Mouse (Mus musculus) MEL (cell line): Measurements from ENCODE around the gene Pde3a. TPM values are rescaled to one million over a fixed set of nuclear protein-coding genes. Genes with fewer than 3 reads are reported as not detected.

Experiments used
- DNase-seq: peaks from one replicate; pipeline ENCODE4 v3.0.0; 2011; ENCODE audit warnings: low read depth, low spot score
- H3K27ac ChIP-seq: 2 replicates; pipeline ENCODE4 v1.5.1; 2012; ENCODE audit warnings: low read depth, mild to moderate bottlenecking, control low read depth, low read length, moderate library complexity; ENCODE audit not compliant: control insufficient read depth
- H3K27me3 ChIP-seq, 2 experiments: fragments of 150-350 bp in 1 of 2; sonication (generic) in 1 of 2; 2 replicates each; pipeline ENCODE4 v1.6.1; 2012; ENCODE audit warnings: low read length in 2 of 2, mild to moderate bottlenecking in 2 of 2, improper control_type of control experiment in 1 of 2, moderate library complexity in 1 of 2; ENCODE audit not compliant: insufficient read depth in 2 of 2, control insufficient read depth in 1 of 2
- H3K36me3 ChIP-seq, 2 experiments: 2 replicates each; pipeline ENCODE4 v1.6.1; 2012 to 2014; ENCODE audit warnings: low read length in 2 of 2, improper control_type of control experiment in 1 of 2, inconsistent platforms in 1 of 2, mild to moderate bottlenecking in 1 of 2; ENCODE audit not compliant: insufficient read depth in 2 of 2, control insufficient read depth in 1 of 2
- H3K4me1 ChIP-seq, 2 experiments: fragments of 150-350 bp in 1 of 2; sonication (generic) in 1 of 2; 2 replicates each; pipeline ENCODE4 v1.6.1; 2012; ENCODE audit warnings: low read length in 2 of 2, improper control_type of control experiment in 1 of 2, mild to moderate bottlenecking in 1 of 2; ENCODE audit not compliant: insufficient read depth in 2 of 2, control insufficient read depth in 1 of 2
- H3K4me3 ChIP-seq, 2 experiments: fragments of 150-350 bp in 1 of 2; sonication (generic) in 1 of 2; 2 replicates each; pipeline ENCODE4 v1.5.1; 2012; ENCODE audit warnings: low read depth in 2 of 2, low read length in 2 of 2, mild to moderate bottlenecking in 2 of 2, moderate library complexity in 2 of 2, control low read depth in 1 of 2, improper control_type of control experiment in 1 of 2; ENCODE audit not compliant: control insufficient read depth in 1 of 2, insufficient read depth in 1 of 2
- H3K79me2 ChIP-seq: 2 replicates; pipeline ENCODE4 v1.6.1; 2012; ENCODE audit warnings: mild to moderate bottlenecking, low read length, moderate library complexity; ENCODE audit not compliant: control insufficient read depth, poor library complexity, insufficient read depth
- H3K9ac ChIP-seq: 2 replicates; pipeline ENCODE4 v1.6.1; 2012; ENCODE audit warnings: low read depth, mild to moderate bottlenecking, control low read depth, low read length, moderate library complexity; ENCODE audit not compliant: control insufficient read depth, poor library complexity, severe bottlenecking
- H3K9me3 ChIP-seq: fragments of 150-350 bp; sonication (generic); replicated peaks from 2 replicates; pipeline ENCODE4 v1.6.1; 2012; ENCODE audit warnings: mild to moderate bottlenecking, low read length, improper control_type of control experiment, moderate library complexity; ENCODE audit not compliant: insufficient read depth
- CHD1 ChIP-seq: IDR thresholded peaks from 2 replicates; pipeline ENCODE4 v1.6.1; 2012; ENCODE audit warnings: low read depth, mild to moderate bottlenecking, inconsistent platforms, low read length, improper control_type of control experiment
- CHD2 ChIP-seq: IDR thresholded peaks from 2 replicates; pipeline ENCODE4 v1.6.1; 2011; ENCODE audit warnings: low read length, improper control_type of control experiment
- CTCF ChIP-seq, 3 experiments: IDR thresholded peaks in 2 of 3; conservative IDR thresholded peaks in 1 of 3; 2 replicates each; pipeline ENCODE4 v1.5.1; 2011 to 2012; ENCODE audit warnings: low read length in 3 of 3, low read depth in 2 of 3, mild to moderate bottlenecking in 2 of 3, improper control_type of control experiment in 1 of 3, inconsistent platforms in 1 of 3, mixed read lengths in 1 of 3, moderate library complexity in 1 of 3; ENCODE audit not compliant: control insufficient read depth in 1 of 3, insufficient read depth in 1 of 3, poor library complexity in 1 of 3, severe bottlenecking in 1 of 3
- E2F4 ChIP-seq: IDR thresholded peaks from 2 replicates; pipeline ENCODE4 v1.6.1; 2011; ENCODE audit warnings: low read depth, low read length, improper control_type of control experiment, borderline replicate concordance
- GABPA ChIP-seq: IDR thresholded peaks from 2 replicates; pipeline ENCODE4 v1.6.1; 2012; ENCODE audit warnings: low read depth, mild to moderate bottlenecking, inconsistent platforms, low read length, improper control_type of control experiment, moderate library complexity
- GATA1 ChIP-seq: IDR thresholded peaks from 2 replicates; pipeline ENCODE4 v1.6.1; 2011; ENCODE audit warnings: low read depth, low read length, improper control_type of control experiment
- KAT2A ChIP-seq: conservative IDR thresholded peaks from 2 replicates; pipeline ENCODE4 v1.6.1; 2012; ENCODE audit warnings: low read depth, low read length, improper control_type of control experiment, inconsistent platforms
- MYB ChIP-seq: IDR thresholded peaks from 2 replicates; pipeline ENCODE4 v1.6.1; 2011; ENCODE audit warnings: mild to moderate bottlenecking, low read depth, low read length, improper control_type of control experiment
- MYC ChIP-seq: IDR thresholded peaks from 2 replicates; pipeline ENCODE4 v1.6.1; 2011; ENCODE audit warnings: low read depth, mild to moderate bottlenecking, low read length, improper control_type of control experiment, moderate library complexity
- NELFE ChIP-seq: IDR thresholded peaks from 2 replicates; pipeline ENCODE4 v1.6.1; 2011; ENCODE audit warnings: low read depth, low read length, improper control_type of control experiment
- NRF1 ChIP-seq: IDR thresholded peaks from 2 replicates; pipeline ENCODE4 v1.6.1; 2014; ENCODE audit warnings: low read depth, mild to moderate bottlenecking, inconsistent platforms, low read length, improper control_type of control experiment, moderate library complexity; ENCODE audit not compliant: poor library complexity, insufficient read depth, severe bottlenecking
- POLR2A ChIP-seq, 2 experiments: IDR thresholded peaks; 2 replicates each; pipeline ENCODE4 v1.6.1; 2011 to 2012; ENCODE audit warnings: low read length in 2 of 2, mild to moderate bottlenecking in 2 of 2, control low read depth in 1 of 2, improper control_type of control experiment in 1 of 2, low read depth in 1 of 2, moderate library complexity in 1 of 2; ENCODE audit not compliant: control insufficient read depth in 1 of 2, insufficient read depth in 1 of 2, poor library complexity in 1 of 2
- POLR2AphosphoS5 ChIP-seq: IDR thresholded peaks from 2 replicates; pipeline ENCODE4 v1.6.1; 2012; ENCODE audit warnings: low read depth, borderline replicate concordance, mild to moderate bottlenecking, inconsistent platforms, low read length, moderate library complexity, mixed read lengths
- RCOR1 ChIP-seq: IDR thresholded peaks from 2 replicates; pipeline ENCODE4 v1.6.1; 2012; ENCODE audit warnings: low read depth, mild to moderate bottlenecking, inconsistent platforms, low read length, improper control_type of control experiment
- UBTF ChIP-seq: IDR thresholded peaks from 2 replicates; pipeline ENCODE4 v1.6.1; 2012; ENCODE audit warnings: low read depth, mild to moderate bottlenecking, inconsistent platforms, low read length, improper control_type of control experiment, moderate library complexity, borderline replicate concordance; ENCODE audit not compliant: insufficient read depth
- USF1 ChIP-seq: IDR thresholded peaks from 2 replicates; pipeline ENCODE4 v1.6.1; 2014; ENCODE audit warnings: low read depth, mild to moderate bottlenecking, inconsistent platforms, low read length, improper control_type of control experiment, moderate library complexity
- USF2 ChIP-seq, 2 experiments: IDR thresholded peaks; 2 replicates each; pipeline ENCODE4 v1.6.1; 2011 to 2012; ENCODE audit warnings: improper control_type of control experiment in 2 of 2, low read length in 2 of 2, borderline replicate concordance in 1 of 2, inconsistent platforms in 1 of 2, low read depth in 1 of 2, mild to moderate bottlenecking in 1 of 2; ENCODE audit not compliant: insufficient read depth in 1 of 2
- ZMIZ1 ChIP-seq: IDR thresholded peaks from 2 replicates; pipeline ENCODE4 v1.6.1; 2012; ENCODE audit warnings: low read depth, mild to moderate bottlenecking, inconsistent platforms, low read length, improper control_type of control experiment, moderate library complexity
- ZNF384 ChIP-seq: IDR thresholded peaks from 2 replicates; pipeline ENCODE4 v1.6.1; 2012; ENCODE audit warnings: low read depth, mild to moderate bottlenecking, inconsistent platforms, low read length, improper control_type of control experiment
- polyA plus RNA-seq, 2 experiments: library from polyadenylated mRNA; stranded (reverse) in 1 of 2; unstranded in 1 of 2; fragments of >175 nt in 1 of 2; fragments of >200 nt in 1 of 2; gene quantifications; 2 replicates each; pipeline versions ENCODE4 v1.2.1 to v1.2.4; 2012; ENCODE audit warnings: low replicate concordance in 2 of 2, low read depth in 1 of 2; ENCODE audit not compliant: insufficient read length in 2 of 2, insufficient read depth in 1 of 2, missing spikeins in 1 of 2
- total RNA-seq: library from RNA; depleted of rRNA; stranded (reverse); fragments of 300-350 nt; gene quantifications from 2 replicates; pipeline ENCODE4 v1.2.3, GENCODE M21; 2012

Pde3a gene
- total and polyA plus RNA-seq, 3 experiments, result not detected

- Histone ChIP-seq H3K9me3 (no peaks in the 10 kb centered on the region), H3K4me3 (no peak within 1 kb of the TSS), H3K4me1 (no peaks in the 10 kb centered on the region), H3K27ac (no peak within 1 kb of the TSS), H3K9ac (no peak within 1 kb of the TSS), H3K36me3 (no peaks in the 10 kb centered on the region), H3K27me3 (no peaks in the 10 kb centered on the region), H3K79me2 (no peaks in the 10 kb centered on the region)
- no peak for TF ChIP-seq GABPA
- TF ChIP-seq KAT2A, result no peak
- no peak for TF ChIP-seq CTCF (IDR thresholded peaks at IDR 0.05 in 2 of 3, conservative IDR thresholded peaks at IDR 0.05 in 1 of 3; ENCODE audit: control insufficient read depth in 1 of 3, insufficient read depth in 1 of 3, low read depth in 2 of 3, low read length in 3 of 3, poor library complexity in 1 of 3, severe bottlenecking in 1 of 3)
- TF ChIP-seq E2F4, result no peak
- DNase-seq, result no peak
Observed at GRCm38 (mm10) chr6:141523747-141524640, 274.9 kb downstream of the Pde3a start, which contains the start of gene Slco1c1. Gene Slco1c1, plus strand, starts transcription at chr6:141524368.

- Histone ChIP-seq H3K4me3 (no peak overlapping the region), H3K9ac (no peak overlapping the region), H3K27ac (no peak overlapping the region), H3K9me3 (no peaks in the 10 kb centered on the region), H3K36me3 (no peaks in the 10 kb centered on the region), H3K27me3 (no peaks in the 10 kb centered on the region), H3K4me1 (no peaks in the 10 kb centered on the region), H3K79me2 (no peaks in the 10 kb centered on the region)
- DNase-seq, result no peak
- TF ChIP-seq GATA1 (no peak), ZMIZ1 (no peak), NRF1 (no peak), ZNF384 (no peak), CTCF (IDR thresholded peaks at IDR 0.05 in 2 of 3, conservative IDR thresholded peaks at IDR 0.05 in 1 of 3; ENCODE audit: control insufficient read depth in 1 of 3, insufficient read depth in 1 of 3, low read depth in 2 of 3, low read length in 3 of 3, poor library complexity in 1 of 3, severe bottlenecking in 1 of 3) (no peak), USF2 (IDR thresholded peaks at IDR 0.05; ENCODE audit: borderline replicate concordance in 1 of 2, insufficient read depth in 1 of 2, low read depth in 1 of 2, low read length in 2 of 2) (no peak), CHD1 (no peak), KAT2A (no peak), UBTF (no peak), RCOR1 (no peak), POLR2AphosphoS5 (no peak), USF1 (no peak), MYB (no peak), NELFE (no peak), POLR2A (IDR thresholded peaks at IDR 0.05; ENCODE audit: control insufficient read depth in 1 of 2, insufficient read depth in 1 of 2, low read depth in 1 of 2, low read length in 2 of 2, poor library complexity in 1 of 2) (no peak), MYC (no peak), E2F4 (no peak), CHD2 (no peak)
Observed at GRCm38 (mm10) chr6:141525787-141526186, 276.7 kb downstream of the Pde3a start.
